Mouse (Mus musculus) liver, embryonic 14.5 days (tissue): ENCODE measurements around the gene Cyth4.

Source experiments
- CTCF ChIP-seq: IDR thresholded peaks from 2 replicates; pipeline ENCODE4 v1.5.1; 2016; ENCODE audit warnings: antibody characterized with exemption, low read depth, control low read depth
- EP300 ChIP-seq: IDR thresholded peaks from 2 replicates; pipeline ENCODE4 v1.6.1; 2016; ENCODE audit warnings: antibody characterized with exemption, low read depth

DNA sequence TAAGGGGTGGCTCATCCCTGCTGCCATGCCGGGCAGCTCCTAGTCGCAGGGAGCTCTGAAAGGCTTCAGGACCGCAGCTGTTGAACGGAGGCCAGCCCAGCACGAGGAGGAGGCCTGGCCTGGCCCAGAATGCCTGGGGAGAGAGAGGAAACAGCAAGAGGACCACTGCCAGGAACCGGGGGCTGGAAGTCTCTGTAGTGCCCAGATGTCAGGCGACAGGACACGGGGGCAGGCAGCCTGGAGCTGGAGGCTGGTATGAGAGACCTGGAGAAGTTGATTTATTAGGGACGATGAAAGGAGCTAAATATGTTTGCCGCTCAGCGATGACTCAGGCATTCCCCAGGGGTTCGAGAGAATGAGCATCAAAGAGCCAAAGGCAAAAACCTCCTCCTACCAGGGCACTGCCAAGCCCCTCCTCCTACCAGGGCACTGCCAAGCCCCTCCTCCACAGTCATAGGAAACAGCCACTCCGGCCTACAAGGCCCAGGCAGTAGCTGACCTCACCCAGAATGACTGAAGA, 27.6 kb downstream of the Cyth4 start:
- no peak for TF ChIP-seq CTCF
- no peak for TF ChIP-seq EP300
